Mouse (Mus musculus) bone marrow, adult 2 months (tissue): ENCODE measurements around the gene Bub1b.

ENCODE experiments used
- CTCF ChIP-seq: fragments of 200-500 bp; IDR thresholded peaks from 2 replicates; pipeline ENCODE4 v1.5.1; 2011; ENCODE audit warnings: low read length, control low read depth; ENCODE audit not compliant: control insufficient read depth, insufficient read depth
- POLR2A ChIP-seq: fragments of 200-500 bp; IDR thresholded peaks from 2 replicates; pipeline ENCODE4 v1.6.1; 2011; ENCODE audit warnings: low read depth, mild to moderate bottlenecking, control low read depth, low read length, borderline replicate concordance; ENCODE audit not compliant: control insufficient read depth

DNA sequence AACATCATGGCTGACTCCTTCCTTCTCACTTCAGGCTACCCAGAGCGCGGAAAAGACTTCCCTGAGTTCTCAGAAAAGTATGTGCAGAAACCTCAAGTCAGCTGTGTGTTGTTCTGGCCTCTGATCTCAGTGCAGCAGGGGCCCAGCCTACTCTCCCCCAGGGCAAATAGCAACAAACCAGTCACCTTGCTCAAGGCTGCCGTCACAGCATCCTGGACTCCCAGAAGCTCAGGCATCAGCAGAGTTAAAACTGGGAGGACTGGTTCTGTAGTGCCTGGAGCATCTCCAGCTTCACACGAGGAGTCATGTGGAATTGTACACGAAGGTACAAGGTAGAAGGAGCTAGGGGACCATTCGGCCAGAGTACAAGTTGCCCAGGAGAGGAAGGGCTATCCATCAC is 71.2 kb downstream of the Bub1b start:
- no peak for TF ChIP-seq POLR2A
- no peak for TF ChIP-seq CTCF
